Mouse (Mus musculus): ENCODE data around the gene Epha4. TPM values are rescaled to one million over a fixed set of nuclear protein-coding genes. Genes with fewer than 3 reads are reported as not detected.

The Epha4 gene
- polyA plus RNA-seq, 3 experiments from 2014 or later: 0.39 TPM; not detected in 2

GRCm38 (mm10) chr1:77441401-77441800 is 73.5 kb downstream of the Epha4 start:
- no peak for ATAC-seq

GRCm38 (mm10) chr1:77440512-77440911 is 74.4 kb downstream of the Epha4 start:
- no peak for ATAC-seq

DNA sequence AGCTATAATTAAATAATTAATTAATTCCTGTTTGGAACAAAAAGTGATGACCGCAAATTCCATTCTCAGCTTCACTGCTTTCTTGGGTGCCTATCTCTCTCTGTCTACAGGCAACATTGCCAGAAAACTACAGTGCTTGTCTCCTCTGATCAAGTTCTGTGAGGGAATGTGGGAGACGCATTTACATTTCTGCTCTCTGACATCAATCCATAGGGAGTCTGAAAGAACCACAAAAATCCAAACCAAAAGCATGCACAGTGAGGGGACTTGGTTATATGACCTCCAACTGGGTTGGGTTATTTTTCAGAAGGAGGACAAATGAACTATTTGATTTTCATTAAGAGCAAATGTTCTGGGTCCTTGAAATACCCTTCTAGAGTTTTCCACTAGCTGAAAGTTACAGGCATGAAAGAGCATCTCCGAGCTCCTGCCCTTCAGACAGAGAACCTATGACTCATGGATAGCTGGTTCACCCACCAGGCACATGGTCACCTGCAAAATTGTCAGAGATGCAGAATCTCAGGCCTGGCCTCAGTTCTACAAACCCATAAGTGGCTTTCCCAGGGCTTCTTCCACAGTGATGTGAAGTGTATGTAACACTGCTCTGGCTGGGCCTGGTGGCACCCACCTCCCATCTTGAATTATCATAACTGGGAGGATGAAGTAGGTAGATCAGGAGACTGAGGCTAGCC is 75.4 kb downstream of the Epha4 start:
- ATAC-seq: no peak

- ATAC-seq: no peak
Measured at GRCm38 (mm10) chr1:77438639-77439038, 76.2 kb downstream of the Epha4 start.

DNA sequence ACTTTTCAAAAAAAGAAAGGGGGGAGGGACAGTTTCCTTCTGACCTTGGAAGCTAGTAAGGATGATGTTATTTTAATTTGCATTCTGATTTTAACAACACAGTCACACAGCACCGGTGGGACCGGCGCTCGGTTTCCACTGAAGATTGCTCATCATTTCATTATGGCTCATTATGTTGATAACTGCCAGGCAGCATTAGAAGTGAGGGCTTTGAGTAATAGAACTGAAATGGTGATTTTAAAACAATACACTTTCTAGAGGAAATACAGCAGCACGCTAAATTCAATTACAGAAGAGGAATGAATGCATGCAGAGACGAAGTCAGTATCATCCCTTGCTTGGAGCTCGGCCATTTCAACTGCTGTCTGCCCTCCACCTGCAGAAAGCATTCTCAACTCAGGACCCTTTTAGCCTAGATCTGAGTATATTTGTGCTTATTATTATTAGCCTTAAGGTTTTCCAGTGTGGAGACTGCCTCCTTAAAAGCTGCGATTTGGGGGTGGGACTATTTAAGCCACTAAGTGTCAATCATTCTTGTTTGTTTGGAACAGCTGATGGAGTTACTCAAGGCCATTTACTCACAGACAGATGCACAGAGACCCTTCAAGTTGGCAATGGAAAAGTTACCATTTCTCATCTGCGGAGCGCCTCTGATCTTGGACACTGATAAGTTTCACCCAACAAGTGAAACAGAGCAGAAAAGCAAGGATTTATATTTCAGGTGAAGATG is 76.8 kb downstream of the Epha4 start:
- no peak for ATAC-seq

DNA sequence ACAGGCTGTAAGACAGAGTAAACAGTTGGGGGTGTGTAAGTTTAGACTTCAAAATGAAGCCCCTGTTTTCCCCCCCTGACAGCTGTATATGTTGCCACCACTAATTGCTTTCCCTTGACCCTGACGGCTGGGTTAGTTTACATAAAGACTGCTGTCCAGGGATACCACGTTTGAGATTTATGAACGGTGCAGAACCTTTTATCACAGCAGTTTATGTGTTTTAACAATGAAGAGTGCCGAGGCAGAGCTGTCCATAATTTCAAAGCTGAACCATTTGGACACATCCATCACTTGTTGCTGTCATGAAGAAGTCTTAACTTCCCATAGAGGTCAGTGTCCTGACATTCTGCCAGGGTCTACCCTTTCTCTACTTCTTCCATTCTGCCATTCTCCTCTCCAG is 79.8 kb downstream of the Epha4 start:
- ATAC-seq: no peak

GRCm38 (mm10) chr1:77433148-77433547 is 81.7 kb downstream of the Epha4 start:
- ATAC-seq: no peak

GRCm38 (mm10) chr1:77432489-77432888 is 82.4 kb downstream of the Epha4 start:
- ATAC-seq: no peak

- no peak for ATAC-seq
Measured at GRCm38 (mm10) chr1:77429174-77429573, 85.7 kb downstream of the Epha4 start.

GRCm38 (mm10) chr1:77426956-77427355 is 87.9 kb downstream of the Epha4 start:
- ATAC-seq: no peak

DNA sequence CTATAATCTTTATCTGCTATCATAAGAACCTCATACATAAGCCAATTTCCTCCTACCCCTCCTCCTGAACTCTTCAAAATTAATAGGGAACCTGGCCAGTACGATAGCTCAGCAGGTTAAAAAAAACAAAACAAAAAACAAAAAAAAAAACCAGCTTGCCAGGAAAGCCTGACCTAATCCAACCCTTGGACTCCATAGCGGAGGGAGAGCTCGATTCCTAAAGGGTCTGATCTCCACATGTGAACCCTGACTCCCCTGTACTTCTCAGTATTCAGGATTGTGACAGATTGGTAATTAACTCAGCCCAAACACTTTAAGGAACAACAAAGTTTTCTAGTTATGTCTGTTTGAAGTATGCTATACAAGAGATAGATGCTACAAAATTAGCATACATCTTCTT is 89.7 kb downstream of the Epha4 start:
- no peak for ATAC-seq

DNA sequence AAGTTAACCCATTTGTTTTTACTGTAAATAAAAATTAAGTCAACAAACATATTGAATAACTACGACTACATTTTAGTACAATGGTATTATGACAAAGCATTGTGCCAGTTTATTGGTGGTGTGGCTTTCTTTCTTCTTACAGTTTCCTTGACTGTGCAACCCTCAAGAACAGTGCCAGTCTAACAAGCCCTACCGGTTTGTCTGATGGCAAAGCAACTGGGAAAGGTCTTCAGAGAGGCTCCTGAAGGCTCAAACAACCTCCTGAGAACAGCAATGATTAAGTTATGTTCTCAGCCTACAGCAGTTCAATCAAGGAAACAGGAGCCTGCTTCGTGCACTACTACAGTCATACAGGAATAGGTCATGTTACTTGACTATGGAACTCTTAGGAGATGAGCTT is 93.8 kb downstream of the Epha4 start:
- ATAC-seq: no peak

DNA sequence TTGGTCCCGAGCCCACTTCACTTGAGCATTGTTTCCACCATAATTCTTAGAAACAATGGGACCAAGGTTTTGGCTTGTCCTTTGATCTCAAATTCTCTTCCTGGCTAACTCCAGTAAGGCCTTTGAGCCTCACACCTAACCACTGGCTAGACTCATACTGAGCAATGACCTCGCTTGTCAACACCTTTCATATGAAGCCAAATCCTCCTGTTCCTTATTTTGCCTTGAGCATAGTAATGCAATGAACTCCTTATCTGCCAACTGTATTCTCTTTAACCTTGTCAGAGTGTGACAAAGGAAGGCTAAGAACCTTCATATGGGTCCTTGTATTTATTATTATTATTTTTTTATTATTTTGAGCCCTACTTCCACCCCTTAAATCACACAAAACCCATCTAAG is 94.5 kb downstream of the Epha4 start:
- no peak for ATAC-seq

- no peak for ATAC-seq
Measured at GRCm38 (mm10) chr1:77416872-77417271, 98.0 kb downstream of the Epha4 start.

- ATAC-seq: no peak
Measured at GRCm38 (mm10) chr1:77412871-77413669, 101.8 kb downstream of the Epha4 start.

DNA sequence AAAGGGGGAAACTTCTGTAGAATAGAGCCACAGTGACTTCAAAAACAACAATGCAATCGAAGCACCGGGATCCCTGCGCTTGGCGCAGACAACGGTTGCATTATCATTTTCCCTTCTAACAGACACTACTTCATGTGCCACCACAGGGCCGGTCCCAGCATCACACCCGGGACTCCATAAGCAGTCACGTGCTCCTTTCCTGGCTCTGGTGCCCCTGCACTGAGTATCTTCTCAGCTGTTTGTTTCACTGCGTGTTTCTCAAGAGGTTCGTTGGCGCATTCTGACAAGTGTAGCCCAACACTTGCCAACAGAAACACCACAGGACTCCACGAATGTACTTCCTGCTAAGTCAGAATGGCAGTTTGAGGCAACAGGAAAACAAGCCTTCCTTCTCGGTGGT is 102.6 kb downstream of the Epha4 start:
- no peak for ATAC-seq

DNA sequence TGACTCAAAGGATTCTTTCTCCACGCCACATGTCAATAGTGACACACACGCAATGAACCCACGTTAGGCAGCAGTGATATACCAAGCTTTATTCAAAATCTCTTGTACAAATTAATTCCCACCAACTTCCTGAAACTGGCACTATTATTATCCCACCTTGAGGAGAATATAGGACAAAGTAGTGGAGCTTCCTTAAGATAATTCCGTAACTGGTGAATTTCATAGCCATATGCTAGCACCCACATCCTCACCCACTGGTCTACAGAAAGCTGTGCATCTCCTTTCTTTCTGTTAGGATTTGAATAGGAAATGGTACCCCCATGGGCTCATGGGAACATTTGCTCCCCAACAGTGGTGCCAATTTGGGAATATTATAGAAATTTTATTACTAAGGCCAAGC is 103.7 kb downstream of the Epha4 start:
- no peak for ATAC-seq

DNA sequence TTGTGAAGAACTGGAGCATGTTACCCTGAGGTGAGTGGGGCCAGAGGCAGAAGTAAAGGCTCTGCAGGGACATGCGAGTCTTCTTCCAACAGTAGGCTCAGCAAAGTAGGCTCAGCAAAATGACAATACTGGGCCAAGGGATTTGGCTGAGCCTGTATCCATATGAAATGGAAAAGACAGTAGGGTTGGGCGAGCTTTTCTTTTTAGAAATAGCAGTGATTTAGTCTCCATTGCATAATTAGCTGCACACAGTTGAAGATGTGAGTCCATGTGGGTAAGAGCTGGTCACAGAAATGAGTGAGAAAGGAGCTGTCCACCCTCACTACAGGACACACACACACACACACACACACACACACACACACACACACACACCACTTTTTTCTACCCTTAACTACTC is 104.2 kb downstream of the Epha4 start:
- no peak for ATAC-seq

DNA sequence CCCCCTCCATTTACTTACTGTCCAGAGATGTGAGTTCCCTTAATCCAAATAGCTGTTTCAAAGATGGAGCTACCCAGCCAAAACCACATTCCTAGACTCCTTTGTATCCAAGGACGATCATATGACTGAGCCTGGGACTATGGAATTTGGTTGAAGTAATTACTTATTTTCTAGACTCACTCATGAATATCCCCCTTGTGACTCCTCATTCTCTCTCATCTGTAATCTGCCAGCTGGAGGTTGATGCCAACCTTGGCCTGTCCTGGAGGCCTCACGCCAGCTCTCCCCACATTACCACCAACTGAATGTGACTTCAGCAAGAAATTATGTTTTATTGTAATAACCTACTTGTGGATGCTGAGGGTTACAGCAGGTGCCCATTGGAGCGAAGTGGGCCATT is 104.7 kb downstream of the Epha4 start:
- no peak for ATAC-seq

DNA sequence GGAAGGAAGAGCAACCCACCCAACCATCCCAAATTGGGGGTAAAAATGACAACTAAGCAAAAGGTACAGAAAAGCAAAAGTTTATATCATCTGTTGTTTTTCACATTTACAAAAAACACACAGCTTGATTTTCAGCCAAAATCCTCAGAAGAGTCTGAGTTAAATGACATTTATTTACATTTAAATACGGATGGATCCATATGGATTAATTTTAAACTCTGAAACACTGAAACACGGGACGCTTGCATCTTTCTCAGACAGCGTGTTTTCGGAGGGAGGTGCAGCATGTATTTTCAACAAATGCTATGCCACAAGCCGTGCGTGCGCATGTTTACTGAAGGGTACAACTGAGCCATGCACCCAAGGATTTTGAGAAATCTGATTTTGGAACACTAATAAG is 105.4 kb downstream of the Epha4 start:
- ATAC-seq: no peak

- ATAC-seq: no peak
Measured at GRCm38 (mm10) chr1:77407417-77407816, 107.5 kb downstream of the Epha4 start.

GRCm38 (mm10) chr1:77406631-77407030 is 108.3 kb downstream of the Epha4 start:
- no peak for ATAC-seq

GRCm38 (mm10) chr1:77404537-77404936 is 110.4 kb downstream of the Epha4 start:
- ATAC-seq: no peak

GRCm38 (mm10) chr1:77402942-77403341 is 111.9 kb downstream of the Epha4 start:
- no peak for ATAC-seq
